Mouse (Mus musculus) C2C12 (cell line): ENCODE results near the gene Slc29a4. TPM values are rescaled to one million over a fixed set of nuclear protein-coding genes. Genes with fewer than 3 reads are reported as not detected.

ENCODE experiments used
- H3K27me3 ChIP-seq: one replicate; pipeline ENCODE4 v1.6.1; 2011; ENCODE audit not compliant: control insufficient read depth, insufficient read depth, insufficient read length
- H3K36me3 ChIP-seq: one replicate; pipeline ENCODE4 v1.6.1; 2011; ENCODE audit not compliant: control insufficient read depth, insufficient read depth
- H3K4me3 ChIP-seq: one replicate; pipeline ENCODE4 v1.5.1; 2011; ENCODE audit warnings: mild to moderate bottlenecking, control low read depth; ENCODE audit not compliant: poor library complexity, insufficient read depth, severe bottlenecking
- H3K79me2 ChIP-seq: one replicate; pipeline ENCODE4 v1.6.1; 2011; ENCODE audit not compliant: control insufficient read depth, insufficient read depth
- H3K79me3 ChIP-seq: one replicate; pipeline ENCODE4 v1.6.1; 2011; ENCODE audit warnings: low read depth, control low read depth
- H3ac ChIP-seq: one replicate; pipeline ENCODE3; 2011; ENCODE audit warnings: low read depth; ENCODE audit not compliant: control insufficient read depth, insufficient read length
- CEBPB ChIP-seq: IDR thresholded peaks from one replicate; pipeline ENCODE4 v1.6.1; 2011; ENCODE audit warnings: low read depth, mild to moderate bottlenecking, control low read depth, moderate library complexity
- CTCF ChIP-seq: IDR thresholded peaks from one replicate; pipeline ENCODE4 v1.5.1; 2011; ENCODE audit not compliant: control insufficient read depth, insufficient read depth, insufficient read length
- FOSL1 ChIP-seq: IDR thresholded peaks from one replicate; pipeline ENCODE4 v1.8.0; 2011; ENCODE audit warnings: mild to moderate bottlenecking, low read length; ENCODE audit not compliant: poor library complexity, insufficient read depth, severe bottlenecking
- MAX ChIP-seq: IDR thresholded peaks from one replicate; pipeline ENCODE4 v1.6.1; 2011; ENCODE audit warnings: mild to moderate bottlenecking, control low read depth
- MYOD1 ChIP-seq: IDR thresholded peaks from one replicate; pipeline ENCODE4 v1.6.1; 2011; ENCODE audit warnings: low read depth; ENCODE audit not compliant: control insufficient read depth, insufficient read length
- MYOG ChIP-seq: IDR thresholded peaks from one replicate; pipeline ENCODE4 v1.6.1; 2011; ENCODE audit not compliant: control insufficient read depth, insufficient read length; ENCODE audit errors: extremely low read depth
- USF1 ChIP-seq: IDR thresholded peaks from one replicate; pipeline ENCODE4 v1.6.1; 2011; ENCODE audit warnings: low read depth, mild to moderate bottlenecking, control low read depth, moderate library complexity
- polyA plus RNA-seq: library from polyadenylated mRNA; unstranded; fragments of >200 nt; fragmentation: generic; extraction: Trizol; gene quantifications from one replicate; pipeline ENCODE4 v1.2.1, GENCODE M21; 2012; ENCODE audit warnings: missing spikeins

Gene Slc29a4
- polyA plus RNA-seq, 1 experiment: 0.05 TPM

DNA sequence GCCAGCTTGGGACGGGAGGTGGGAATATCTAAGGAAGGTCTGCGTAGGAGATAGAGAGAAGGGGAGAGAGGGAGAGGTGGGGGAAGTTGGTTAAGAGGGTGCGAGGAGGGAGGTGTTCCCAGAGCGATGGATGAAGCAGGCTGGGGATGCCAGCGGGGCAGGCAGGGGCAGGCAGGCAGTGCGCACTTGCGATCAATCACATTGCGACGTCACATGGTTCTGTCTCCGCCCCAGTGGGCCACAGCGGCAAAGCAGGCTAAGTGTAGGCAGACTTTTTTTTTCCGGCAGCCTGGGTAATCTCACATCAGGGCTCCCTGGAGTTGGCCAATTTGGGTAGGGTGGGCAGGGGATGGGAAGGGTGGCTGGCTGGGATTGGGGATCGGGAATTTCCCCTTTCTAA lies 59.9 kb downstream of the Slc29a4 start:
- no peak overlapping the region for H3K4me3 ChIP-seq
- H3K36me3 ChIP-seq: peaks cover 79% of the 10 kb centered on the region
- H3K79me3 ChIP-seq: peaks cover 6% of the 10 kb centered on the region
- H3K79me2 ChIP-seq: peaks cover 27% of the 10 kb centered on the region
- TF ChIP-seq MYOG (no peak), CTCF (no peak), MAX (no peak), FOSL1 (no peak), USF1 (no peak), CEBPB (no peak), MYOD1 (no peak)
- H3K27me3 ChIP-seq: no peaks in the 10 kb centered on the region
- no peak overlapping the region for H3ac ChIP-seq

- Histone ChIP-seq H3K4me3 (no peak overlapping the region), H3K79me3 (peaks cover 9% of the 10 kb centered on the region), H3K79me2 (peaks cover 27% of the 10 kb centered on the region), H3K27me3 (no peaks in the 10 kb centered on the region), H3K36me3 (peaks cover 82% of the 10 kb centered on the region), H3ac (no peak overlapping the region)
- TF ChIP-seq MYOD1: no peak
- no peak for TF ChIP-seq USF1
- TF ChIP-seq MAX: no peak
- no peak for TF ChIP-seq FOSL1
- TF ChIP-seq MYOG: no peak
- TF ChIP-seq CTCF: no peak
- TF ChIP-seq CEBPB: no peak
Measured at GRCm38 (mm10) chr5:142759786-142760185, 67.5 kb downstream of the Slc29a4 start.

DNA sequence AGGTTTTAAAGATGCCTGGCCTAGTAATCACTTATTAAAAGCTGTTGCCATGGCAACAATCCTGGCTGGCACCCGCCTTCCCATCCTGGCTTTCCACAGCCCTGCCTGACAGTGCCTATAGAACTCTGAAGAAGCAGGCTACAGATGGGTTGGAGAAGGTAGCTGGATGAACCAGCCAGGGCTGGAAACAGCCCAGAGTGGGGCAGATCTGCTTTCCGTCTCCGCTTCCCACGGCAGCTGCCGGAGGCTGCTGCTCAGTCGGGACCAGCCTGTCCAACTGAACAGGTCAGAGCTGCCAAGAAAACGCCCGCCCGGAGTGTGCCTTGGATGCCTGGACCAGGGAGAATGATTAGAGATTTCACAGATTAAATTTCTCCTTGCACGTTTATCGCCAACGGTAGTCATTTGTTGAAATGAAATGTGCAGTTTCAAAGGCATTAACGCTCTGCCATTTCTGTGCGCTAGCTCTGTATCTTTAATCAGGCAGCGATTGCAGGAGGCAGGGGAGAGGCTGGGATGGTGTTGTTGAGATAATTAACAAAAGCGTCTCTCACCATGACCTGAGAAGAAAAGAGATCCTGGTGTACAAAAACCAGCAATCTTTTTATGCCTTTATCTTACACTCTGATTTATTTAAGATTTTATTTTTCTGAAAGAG lies 69.1 kb downstream of the Slc29a4 start:
- Histone ChIP-seq H3ac (no peak overlapping the region), H3K79me2 (peaks cover 39% of the 10 kb centered on the region), H3K4me3 (no peak overlapping the region), H3K79me3 (peaks cover 11% of the 10 kb centered on the region), H3K27me3 (no peaks in the 10 kb centered on the region), H3K36me3 (peaks cover 85% of the 10 kb centered on the region)
- TF ChIP-seq USF1: no peak
- TF ChIP-seq FOSL1: no peak
- TF ChIP-seq MYOG: no peak
- no peak for TF ChIP-seq CTCF
- TF ChIP-seq MYOD1: no peak
- no peak for TF ChIP-seq MAX
- TF ChIP-seq CEBPB: no peak

DNA sequence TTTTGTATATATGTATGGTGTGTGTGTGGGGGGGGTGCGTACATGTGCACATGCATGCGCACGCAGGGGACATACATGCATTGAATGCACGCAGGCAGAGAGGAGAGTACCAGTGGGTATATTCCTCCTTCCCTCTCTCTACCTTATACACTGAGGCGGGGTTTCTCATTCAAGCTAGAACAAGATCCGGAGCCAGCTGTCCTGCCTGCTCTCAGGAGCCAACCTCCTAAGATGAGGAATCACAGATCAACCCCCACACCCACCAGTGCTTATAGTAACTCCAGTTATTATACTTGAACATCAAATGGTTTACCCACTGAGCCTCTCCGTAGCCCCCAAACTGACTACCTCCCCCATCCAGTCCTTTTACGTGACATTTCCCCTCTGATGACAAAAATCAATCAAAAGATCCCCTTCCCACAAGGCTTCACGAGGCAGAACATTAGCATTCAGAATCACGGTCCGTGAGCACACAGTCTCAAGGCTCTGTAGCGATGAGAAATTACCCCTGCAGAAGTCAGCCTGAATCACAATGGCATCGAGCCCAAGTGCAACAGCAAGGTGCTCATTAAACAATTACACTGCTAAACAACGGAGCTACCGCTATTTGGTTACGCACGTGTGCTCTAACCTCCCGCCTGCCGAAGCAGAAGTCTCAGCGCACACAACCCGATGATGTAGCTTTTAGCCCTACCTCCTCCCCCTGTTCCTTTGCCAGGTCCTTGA lies 69.9 kb downstream of the Slc29a4 start:
- H3K4me3 ChIP-seq: no peak overlapping the region
- no peak overlapping the region for H3ac ChIP-seq
- peaks cover 14% of the 10 kb centered on the region for H3K79me3 ChIP-seq
- H3K36me3 ChIP-seq: peaks cover 87% of the 10 kb centered on the region
- no peaks in the 10 kb centered on the region for H3K27me3 ChIP-seq
- TF ChIP-seq MAX: no peak
- no peak for TF ChIP-seq CTCF
- no peak for TF ChIP-seq CEBPB
- no peak for TF ChIP-seq MYOG
- no peak for TF ChIP-seq FOSL1
- no peak for TF ChIP-seq USF1
- no peak for TF ChIP-seq MYOD1
- peaks cover 39% of the 10 kb centered on the region for H3K79me2 ChIP-seq

DNA sequence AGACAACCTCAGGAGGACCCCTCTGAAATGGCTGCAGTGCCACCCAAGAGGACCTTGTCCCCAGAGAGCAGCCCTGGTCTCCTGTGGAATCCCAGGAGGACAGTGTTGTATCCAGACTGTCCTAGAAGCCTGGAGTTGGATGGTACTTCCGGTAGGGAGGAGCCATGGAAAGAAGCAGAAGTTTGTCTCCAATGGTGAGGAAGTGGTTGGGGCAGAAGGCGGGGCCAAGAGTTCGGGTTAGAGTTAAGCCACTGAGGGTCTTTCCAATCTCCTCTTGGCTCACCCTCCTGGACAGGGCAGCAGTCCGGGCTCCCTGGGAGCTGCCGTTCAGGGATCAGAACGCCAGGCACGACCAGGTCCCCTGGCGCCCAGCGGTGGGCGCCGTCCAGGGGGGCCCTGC lies 72.0 kb downstream of the Slc29a4 start:
- Histone ChIP-seq H3K79me2 (peaks cover 47% of the 10 kb centered on the region), H3K4me3 (no peak overlapping the region), H3K36me3 (peaks cover 87% of the 10 kb centered on the region), H3ac (no peak overlapping the region), H3K27me3 (no peaks in the 10 kb centered on the region), H3K79me3 (peaks cover 23% of the 10 kb centered on the region)
- TF ChIP-seq CTCF: no peak
- no peak for TF ChIP-seq MYOD1
- no peak for TF ChIP-seq FOSL1
- TF ChIP-seq MAX: no peak
- no peak for TF ChIP-seq CEBPB
- TF ChIP-seq USF1: no peak
- TF ChIP-seq MYOG: no peak
